Mouse (Mus musculus): ENCODE measurements around the gene Ttc5. TPM values are rescaled to one million over a fixed set of nuclear protein-coding genes. Genes with fewer than 3 reads are reported as not detected.
"Not testable (repeated sequence)": the region's sequence is repeated elsewhere in the genome, so short reads cannot be mapped to it uniquely, and the experiment has no call there.

Gene Ttc5
- polyA plus RNA-seq, 1 experiment from 2014 or later = 58.4 TPM

DNA sequence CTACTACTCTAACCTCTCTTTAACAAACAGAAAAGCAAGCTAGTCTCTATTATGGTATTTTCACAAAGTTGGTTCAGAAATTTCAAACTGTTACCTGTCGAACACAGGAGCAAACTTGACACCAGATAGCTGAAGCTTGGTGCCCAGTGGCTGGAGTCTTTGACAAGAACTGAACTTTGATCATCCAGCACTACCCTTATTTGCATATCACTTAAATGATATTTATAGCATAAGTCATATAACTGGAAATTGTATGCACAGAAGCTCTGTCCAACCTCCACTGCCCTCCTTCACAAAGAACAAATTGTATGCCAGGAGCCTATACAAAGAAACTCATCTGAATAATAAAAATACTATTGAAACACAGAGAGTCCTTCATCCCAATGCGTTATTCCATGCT lies 43.7 kb downstream of the Ttc5 start:
- no peaks in the 10 kb centered on the region for H3K9me3 ChIP-seq (replicated peaks; ENCODE audit: low read length)
- no peak overlapping the region for H3K27ac ChIP-seq
- 68% methylated on average over 2 of the region's 2 CpGs for WGBS
- TF ChIP-seq CTCF (IDR thresholded peaks at IDR 0.05; ENCODE audit: low read depth) = no peak
- H3K4me2 ChIP-seq (ENCODE audit: low read length) = no peak overlapping the region
- H3K9ac ChIP-seq (ENCODE audit: low read depth, low read length) = no peak overlapping the region
- H3K36me3 ChIP-seq (ENCODE audit: insufficient read depth, low read length) = no peaks in the 10 kb centered on the region
- DNase-seq (ENCODE audit: low spot score) = no peak
- H3K4me3 ChIP-seq (replicated peaks; ENCODE audit: low read depth, low read length) = no peak overlapping the region
- no peaks in the 10 kb centered on the region for H3K27me3 ChIP-seq (ENCODE audit: insufficient read depth, low read length)
- no peaks in the 10 kb centered on the region for H3K4me1 ChIP-seq (replicated peaks; ENCODE audit: insufficient read depth, low read length)
- no peak for ATAC-seq (replicated peaks; ENCODE audit: low FRiP score, low read depth)

DNA sequence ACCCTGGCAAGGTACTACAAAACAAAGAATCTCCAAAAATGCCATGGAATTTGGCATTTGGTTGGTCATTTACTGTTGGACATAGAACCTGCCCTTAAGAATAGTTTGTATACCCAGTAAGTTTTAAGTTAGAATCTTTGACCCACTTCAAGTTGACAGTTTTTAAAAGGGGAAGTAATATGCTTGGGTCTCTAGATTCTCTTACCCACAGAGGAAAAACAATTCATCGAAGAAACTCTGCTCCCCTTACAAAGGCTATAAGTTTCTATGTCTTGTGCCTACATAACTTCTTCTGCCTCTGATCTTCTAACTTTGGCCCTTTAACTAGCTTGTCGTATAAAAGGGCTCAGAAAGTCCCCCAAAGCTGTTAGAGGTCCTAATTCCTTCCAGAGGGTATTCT lies 45.0 kb downstream of the Ttc5 start:
- TF ChIP-seq CTCF (IDR thresholded peaks at IDR 0.05; ENCODE audit: low read depth) = no peak
- H3K27me3 ChIP-seq (ENCODE audit: insufficient read depth, low read length) = no peaks in the 10 kb centered on the region
- H3K36me3 ChIP-seq (ENCODE audit: insufficient read depth, low read length) = no peaks in the 10 kb centered on the region
- 71% methylated on average over 2 of the region's 2 CpGs for WGBS
- no peaks in the 10 kb centered on the region for H3K4me1 ChIP-seq (replicated peaks; ENCODE audit: insufficient read depth, low read length)
- no peak overlapping the region for H3K9ac ChIP-seq (ENCODE audit: low read depth, low read length)
- no peak overlapping the region for H3K4me3 ChIP-seq (replicated peaks; ENCODE audit: low read depth, low read length)
- H3K4me2 ChIP-seq (ENCODE audit: low read length) = no peak overlapping the region
- no peaks in the 10 kb centered on the region for H3K9me3 ChIP-seq (replicated peaks; ENCODE audit: low read length)
- ATAC-seq (replicated peaks; ENCODE audit: low FRiP score, low read depth) (no peak), DNase-seq (ENCODE audit: low spot score) (no peak)
- H3K27ac ChIP-seq = no peak overlapping the region

DNA sequence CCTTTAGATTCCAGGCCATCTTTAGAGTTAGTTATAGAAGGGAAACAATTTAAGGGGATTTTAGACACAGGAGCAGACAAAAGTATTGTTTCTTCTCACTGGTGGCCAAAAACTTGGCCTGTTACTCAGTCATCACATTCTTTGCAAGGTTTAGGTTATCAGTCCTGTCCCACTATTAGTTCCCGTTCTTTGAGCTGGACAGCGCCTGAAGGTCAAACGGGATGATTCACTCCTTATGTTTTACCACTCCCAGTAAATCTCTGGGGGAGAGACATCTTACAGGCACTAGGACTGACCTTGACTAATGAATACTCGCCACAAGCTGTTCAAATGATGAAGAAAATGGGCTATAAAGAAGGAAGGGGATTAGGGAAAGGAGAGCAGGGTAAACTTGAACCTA lies 62.9 kb downstream of the Ttc5 start:
- H3K36me3 ChIP-seq (ENCODE audit: insufficient read depth, low read length); H3K27me3 ChIP-seq (ENCODE audit: insufficient read depth, low read length); H3K9ac ChIP-seq (ENCODE audit: low read depth, low read length); H3K4me2 ChIP-seq (ENCODE audit: low read length); ATAC-seq (replicated peaks; ENCODE audit: low FRiP score, low read depth); DNase-seq (ENCODE audit: low spot score); H3K4me3 ChIP-seq (replicated peaks; ENCODE audit: low read depth, low read length); H3K4me1 ChIP-seq (replicated peaks; ENCODE audit: insufficient read depth, low read length); H3K27ac ChIP-seq; H3K9me3 ChIP-seq (replicated peaks; ENCODE audit: low read length): not testable (repeated sequence)
- 71% methylated on average over 3 of the region's 4 CpGs for WGBS

DNA sequence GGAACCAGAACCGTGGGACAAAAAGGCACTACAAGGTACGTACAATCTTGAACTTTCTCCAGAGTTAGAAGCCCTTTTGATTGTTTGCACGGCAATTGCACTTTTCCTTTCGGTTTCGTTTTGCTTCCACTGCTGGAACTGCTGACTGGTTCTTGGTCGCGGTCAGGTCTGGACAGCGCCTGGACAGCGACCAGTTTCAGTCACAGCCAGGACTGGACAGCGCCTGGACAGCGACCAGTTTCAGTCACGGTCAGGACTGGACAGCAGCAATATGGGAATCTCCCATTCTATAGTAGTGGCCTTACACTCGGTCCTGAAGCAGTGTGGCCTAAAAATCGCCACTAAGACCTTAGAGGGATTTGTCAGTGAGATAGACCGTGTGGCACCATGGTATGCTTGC lies 65.4 kb downstream of the Ttc5 start:
- ATAC-seq (replicated peaks; ENCODE audit: low FRiP score, low read depth); H3K27me3 ChIP-seq (ENCODE audit: insufficient read depth, low read length); H3K36me3 ChIP-seq (ENCODE audit: insufficient read depth, low read length); H3K9me3 ChIP-seq (replicated peaks; ENCODE audit: low read length); H3K27ac ChIP-seq; H3K9ac ChIP-seq (ENCODE audit: low read depth, low read length); H3K4me3 ChIP-seq (replicated peaks; ENCODE audit: low read depth, low read length); H3K4me2 ChIP-seq (ENCODE audit: low read length); H3K4me1 ChIP-seq (replicated peaks; ENCODE audit: insufficient read depth, low read length): not testable (repeated sequence)
- DNase-seq (ENCODE audit: low spot score) = peak; percentile 6
- WGBS = 88% methylated on average over 15 of the region's 15 CpGs

Other genes starting within 250 kb of the Ttc5 start
- not detected in 2 replicates for gene Olfr744, start 170.6 kb downstream of the Ttc5 start, polyA plus RNA-seq (2015; fragmentation: Nextera tagmentation; extraction: Ambion mirVana)
- not detected in 2 replicates for gene Olfr745, start 146.1 kb downstream of the Ttc5 start, polyA plus RNA-seq (2015; fragmentation: Nextera tagmentation; extraction: Ambion mirVana)
- not detected in 2 replicates for gene Olfr746, start 138.4 kb downstream of the Ttc5 start, polyA plus RNA-seq (2015; fragmentation: Nextera tagmentation; extraction: Ambion mirVana)
- gene Olfr747, start 92.3 kb downstream of the Ttc5 start, polyA plus RNA-seq (2015; fragmentation: Nextera tagmentation; extraction: Ambion mirVana) = not detected in 2 replicates
- not detected in 2 replicates for gene Olfr748, start 78.1 kb downstream of the Ttc5 start, polyA plus RNA-seq (2015; fragmentation: Nextera tagmentation; extraction: Ambion mirVana)
- not detected in 2 replicates for gene Olfr749, start 40.4 kb downstream of the Ttc5 start, polyA plus RNA-seq (2015; fragmentation: Nextera tagmentation; extraction: Ambion mirVana)
- not detected in 2 replicates for gene Ccnb1ip1, start 22.2 kb upstream of the Ttc5 start, polyA plus RNA-seq (2015; fragmentation: Nextera tagmentation; extraction: Ambion mirVana)
- 49.0 and 50.3 TPM in 2 replicates for gene Parp2, start 22.3 kb upstream of the Ttc5 start, polyA plus RNA-seq (2015; fragmentation: Nextera tagmentation; extraction: Ambion mirVana)
- 8.4 and 10.9 TPM in 2 replicates for gene Tep1, start 85.0 kb upstream of the Ttc5 start, polyA plus RNA-seq (2015; fragmentation: Nextera tagmentation; extraction: Ambion mirVana)
- gene Klhl33, start 112.0 kb upstream of the Ttc5 start, polyA plus RNA-seq (2015; fragmentation: Nextera tagmentation; extraction: Ambion mirVana) = 0.24 and 0.37 TPM in 2 replicates
- 122 and 138 TPM in 2 replicates for gene Osgep, start 139.4 kb upstream of the Ttc5 start, polyA plus RNA-seq (2015; fragmentation: Nextera tagmentation; extraction: Ambion mirVana)
- 211 and 212 TPM in 2 replicates for gene Apex1, start 139.4 kb upstream of the Ttc5 start, polyA plus RNA-seq (2015; fragmentation: Nextera tagmentation; extraction: Ambion mirVana)
- 49.5 and 52.6 TPM in 2 replicates for gene Pip4p1, start 145.3 kb upstream of the Ttc5 start, polyA plus RNA-seq (2015; fragmentation: Nextera tagmentation; extraction: Ambion mirVana)
- 78.5 and 81.0 TPM in 2 replicates for gene Pnp, start 145.6 kb upstream of the Ttc5 start, polyA plus RNA-seq (2015; fragmentation: Nextera tagmentation; extraction: Ambion mirVana)
- not detected in 2 replicates for gene Gm49342, start 159.0 kb upstream of the Ttc5 start, polyA plus RNA-seq (2015; fragmentation: Nextera tagmentation; extraction: Ambion mirVana)
- gene Pnp2, start 170.5 kb upstream of the Ttc5 start, polyA plus RNA-seq (2015; fragmentation: Nextera tagmentation; extraction: Ambion mirVana) = 0.79 and 1.1 TPM in 2 replicates
- 0.08 and 0.11 TPM in 2 replicates for gene Rnase10, start 222.2 kb upstream of the Ttc5 start, polyA plus RNA-seq (2015; fragmentation: Nextera tagmentation; extraction: Ambion mirVana)